Mouse (Mus musculus) limb, embryonic 15.5 days (tissue): ENCODE data around the gene Iqcd. TPM values are rescaled to one million over a fixed set of nuclear protein-coding genes. Genes with fewer than 3 reads are reported as not detected.

ENCODE experiments used
- ATAC-seq: fragments of 200-750 bp; cut with Nextera tagmentation; 2 replicates; pipeline ENCODE4 v1.8.0; 2017; ENCODE audit warnings: low read depth, moderate TSS enrichment; ENCODE audit not compliant: insufficient number of reproducible peaks, low FRiP score, low TSS enrichment
- H3K27ac ChIP-seq: fragments of 300-500 bp; sonication (generic); 2 replicates; pipeline ENCODE4 v1.5.1; 2015; ENCODE audit warnings: moderate library complexity, mild to moderate bottlenecking, inconsistent platforms
- H3K27me3 ChIP-seq: fragments of 300-500 bp; sonication (generic); 2 replicates; pipeline ENCODE4 v1.6.1; 2015; ENCODE audit warnings: inconsistent platforms
- H3K36me3 ChIP-seq: fragments of 300-500 bp; sonication (generic); 2 replicates; pipeline ENCODE4 v1.6.1; 2015; ENCODE audit warnings: inconsistent platforms
- H3K4me1 ChIP-seq: fragments of 300-500 bp; sonication (generic); 2 replicates; pipeline ENCODE4 v1.6.1; 2015; ENCODE audit warnings: inconsistent platforms
- H3K4me2 ChIP-seq: fragments of 300-500 bp; sonication (generic); 2 replicates; pipeline ENCODE4 v1.6.1; 2015; ENCODE audit warnings: mild to moderate bottlenecking, inconsistent platforms
- H3K4me3 ChIP-seq: fragments of 300-500 bp; sonication (generic); 2 replicates; pipeline ENCODE4 v1.5.1; 2015; ENCODE audit warnings: mild to moderate bottlenecking, inconsistent platforms
- H3K9ac ChIP-seq: fragments of 300-500 bp; sonication (generic); 2 replicates; pipeline ENCODE4 v1.6.1; 2015; ENCODE audit warnings: inconsistent platforms
- H3K9me3 ChIP-seq: fragments of 300-500 bp; sonication (generic); 2 replicates; pipeline ENCODE4 v1.6.1; 2016; ENCODE audit warnings: inconsistent platforms
- WGBS: fragments of 180-500 bp; shearing (Covaris S2); methylation state at CpG from one replicate; pipeline ENCODE4 v1.1.7; 2015; 5-methylcytosine and 5-hydroxymethylcytosine counted together
- polyA plus RNA-seq: library from polyadenylated mRNA; unstranded; fragments of >200 nt; fragmentation: Nextera tagmentation; extraction: Ambion mirVana; gene quantifications from 2 replicates; pipeline ENCODE4 v1.2.1, GENCODE M21; 2015

Gene Iqcd
- polyA plus RNA-seq, 1 experiment from 2014 or later, result 0.38 TPM

GRCm38 (mm10) chr5:120576781-120577301 lies 12.0 kb upstream of the Iqcd start:
- H3K27ac ChIP-seq, result no peak overlapping the region
- H3K4me1 ChIP-seq, result peaks cover 49% of the 10 kb centered on the region
- no peak overlapping the region for H3K4me2 ChIP-seq
- H3K9ac ChIP-seq, result no peak overlapping the region
- H3K9me3 ChIP-seq, result no peaks in the 10 kb centered on the region
- 54% methylated on average over 11 of the region's 11 CpGs for WGBS
- no peak for ATAC-seq
- H3K4me3 ChIP-seq, result no peak overlapping the region
- H3K36me3 ChIP-seq, result 0 out of 2 replicates have a peak, but pooled peaks cover 8% of the 10 kb centered on the region
- H3K27me3 ChIP-seq, result no peaks in the 10 kb centered on the region

GRCm38 (mm10) chr5:120577935-120578441 lies 10.8 kb upstream of the Iqcd start:
- no peak overlapping the region for H3K4me2 ChIP-seq
- WGBS, result 32% methylated on average over 10 of the region's 10 CpGs

DNA sequence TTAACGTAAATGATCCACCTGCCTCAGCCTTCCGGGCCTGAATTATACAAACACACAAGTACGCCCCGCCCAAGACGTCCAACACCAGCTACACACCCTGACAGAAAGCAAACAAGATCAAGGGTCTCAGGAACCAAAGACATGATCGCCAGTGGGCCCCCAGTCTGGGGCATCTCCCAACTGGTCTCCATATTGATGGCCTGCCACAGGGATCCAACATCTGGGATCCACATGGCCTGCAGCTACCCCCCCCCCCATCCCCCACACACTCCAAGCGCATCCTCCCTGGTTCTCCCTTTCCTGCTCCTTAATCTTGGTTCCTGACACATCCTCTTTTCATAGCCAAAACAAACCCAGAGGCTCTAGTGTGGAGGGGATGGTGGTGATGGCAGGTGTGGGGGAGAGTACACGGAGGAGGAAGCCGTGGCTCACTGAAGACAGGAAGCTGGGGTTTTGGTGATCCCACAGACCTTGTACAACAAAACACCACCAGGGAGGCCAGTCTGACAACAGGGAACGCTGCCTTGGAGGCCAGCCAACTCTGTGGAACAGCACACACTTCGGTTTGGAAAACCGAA lies 10.2 kb upstream of the Iqcd start:
- peak overlapping the region; percentile 27; the same call in 1 of the 2 replicates for H3K4me2 ChIP-seq
- ATAC-seq, result no peak
- no peaks in the 10 kb centered on the region for H3K27me3 ChIP-seq
- 20% methylated on average over 12 of the region's 12 CpGs for WGBS
- H3K9ac ChIP-seq, result no peak overlapping the region
- no peaks in the 10 kb centered on the region for H3K9me3 ChIP-seq
- H3K27ac ChIP-seq, result peak overlapping the region; percentile 79
- peaks cover 17% of the 10 kb centered on the region for H3K36me3 ChIP-seq
- peaks cover 46% of the 10 kb centered on the region for H3K4me1 ChIP-seq
- no peak overlapping the region for H3K4me3 ChIP-seq

More at GRCm38 (mm10) chr5:120577935-120578441, 10.8 kb upstream of the Iqcd start:
- no peaks in the 10 kb centered on the region for H3K27me3 ChIP-seq
- H3K9me3 ChIP-seq, result no peaks in the 10 kb centered on the region
- H3K4me1 ChIP-seq, result peaks cover 46% of the 10 kb centered on the region
- no peak for ATAC-seq
- H3K9ac ChIP-seq, result no peak overlapping the region
- H3K27ac ChIP-seq, result peak overlapping the region; percentile 79
- no peak overlapping the region for H3K4me3 ChIP-seq
- H3K36me3 ChIP-seq, result peaks cover 11% of the 10 kb centered on the region

DNA sequence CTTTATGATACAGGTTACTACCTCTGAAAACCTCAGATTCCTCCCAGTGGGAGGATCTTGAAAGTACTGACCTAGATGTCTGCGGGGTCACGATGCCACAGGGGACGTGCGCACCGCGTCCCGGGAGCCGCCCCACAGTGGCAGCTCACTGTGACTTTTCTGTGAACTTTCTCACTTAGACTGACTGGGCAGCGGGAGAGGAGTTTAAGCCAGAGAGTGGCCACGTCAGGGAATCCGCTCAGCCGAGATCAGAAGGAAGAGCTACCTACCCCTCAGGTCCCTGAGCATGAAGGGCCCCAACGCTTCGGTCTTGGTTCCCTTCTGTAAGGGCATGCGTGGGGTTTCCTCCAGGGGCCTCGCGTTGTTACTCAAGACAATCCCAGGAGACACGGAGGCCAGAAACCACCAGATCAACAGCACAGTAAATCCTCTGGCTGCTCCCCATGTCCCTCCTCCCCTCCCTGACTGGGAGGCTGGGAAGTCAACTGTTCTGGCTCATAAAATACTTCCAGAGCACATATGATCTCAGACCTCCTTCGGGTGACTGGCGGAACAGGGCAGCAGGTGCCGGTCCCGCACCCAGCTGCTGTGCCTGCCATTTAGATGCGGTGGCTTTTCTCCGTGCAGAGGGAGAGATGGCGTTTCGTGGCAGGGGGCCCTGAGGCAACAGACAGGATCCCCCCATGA lies 9.5 kb upstream of the Iqcd start:
- Histone ChIP-seq H3K4me1 (peaks cover 46% of the 10 kb centered on the region), H3K27me3 (no peaks in the 10 kb centered on the region), H3K27ac (peak overlapping the region; percentile 79), H3K9ac (no peak overlapping the region), H3K4me2 (peak overlapping the region; percentile 27), H3K36me3 (peaks cover 21% of the 10 kb centered on the region), H3K9me3 (no peaks in the 10 kb centered on the region), H3K4me3 (no peak overlapping the region)
- ATAC-seq, result peak; percentile 56; the same call in 1 of the 2 replicates
- 18% methylated on average over 26 of the region's 26 CpGs for WGBS

- Histone ChIP-seq H3K36me3 (peaks cover 28% of the 10 kb centered on the region), H3K9ac (no peak overlapping the region), H3K27me3 (no peaks in the 10 kb centered on the region), H3K27ac (peak overlapping the region; percentile 79; the same call in 1 of the 2 replicates), H3K4me3 (no peak overlapping the region), H3K9me3 (no peaks in the 10 kb centered on the region), H3K4me1 (peaks cover 52% of the 10 kb centered on the region), H3K4me2 (peak overlapping the region; percentile 27; the same call in 1 of the 2 replicates)
- no peak for ATAC-seq
- 69% methylated on average over 26 of the region's 26 CpGs for WGBS
Measured at GRCm38 (mm10) chr5:120579898-120580626, 8.8 kb upstream of the Iqcd start.

DNA sequence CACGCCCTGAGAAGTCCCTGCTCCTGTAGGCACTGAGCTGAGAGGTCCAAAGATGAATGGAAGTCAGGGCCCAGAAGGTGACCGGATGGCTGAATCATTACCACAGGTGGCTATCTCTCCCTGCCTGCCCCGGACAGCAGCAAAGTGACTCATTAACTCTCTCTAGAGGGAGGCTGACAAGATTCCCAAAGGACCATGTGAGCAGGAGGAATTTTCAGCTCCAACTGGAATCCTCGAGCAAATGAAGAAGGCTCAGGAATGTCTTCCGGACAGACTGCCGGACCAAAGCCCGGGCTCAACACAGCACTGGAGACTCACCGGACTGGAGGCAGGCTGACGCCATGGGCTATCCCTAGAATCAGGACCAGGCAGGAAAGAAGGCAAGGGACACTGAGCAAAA lies 6.8 kb upstream of the Iqcd start:
- Histone ChIP-seq H3K27ac (no peak overlapping the region), H3K4me1 (peaks cover 57% of the 10 kb centered on the region)
- WGBS, result 83% methylated on average over 9 of the region's 9 CpGs

DNA sequence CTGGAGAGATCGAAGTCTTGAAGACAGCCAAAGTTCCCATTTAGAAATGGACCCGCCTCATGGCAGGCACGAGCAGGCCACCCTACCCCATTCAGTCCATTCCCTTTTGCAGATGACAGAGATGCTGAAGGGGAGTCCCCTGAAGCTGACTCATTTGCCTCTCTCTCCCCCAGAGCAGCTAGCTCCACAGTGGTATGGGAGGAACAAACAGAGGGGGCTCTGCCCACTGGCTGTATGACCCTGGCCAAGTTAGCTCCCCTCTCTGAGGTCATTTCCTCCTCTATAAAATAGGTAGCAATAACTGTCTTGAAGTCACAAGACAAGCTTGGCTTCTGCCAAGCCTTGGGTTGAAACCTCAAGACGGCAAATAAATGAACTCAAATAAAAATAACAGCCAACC lies 5.3 kb upstream of the Iqcd start:
- peaks cover 54% of the 10 kb centered on the region for H3K4me1 ChIP-seq

More for the DNA sequence above, 6.8 kb upstream of the Iqcd start:
- Histone ChIP-seq H3K9me3 (no peaks in the 10 kb centered on the region), H3K4me2 (no peak overlapping the region), H3K4me3 (no peak overlapping the region), H3K27me3 (no peaks in the 10 kb centered on the region), H3K36me3 (peaks cover 29% of the 10 kb centered on the region), H3K9ac (no peak overlapping the region)
- ATAC-seq, result no peak

GRCm38 (mm10) chr5:120584968-120585367 lies 3.8 kb upstream of the Iqcd start:
- Histone ChIP-seq H3K27ac (no peak overlapping the region), H3K36me3 (peaks cover 29% of the 10 kb centered on the region)
- WGBS, result 47% methylated on average over 15 of the region's 15 CpGs

More for the DNA sequence above, 5.3 kb upstream of the Iqcd start:
- no peaks in the 10 kb centered on the region for H3K27me3 ChIP-seq
- H3K4me3 ChIP-seq, result no peak overlapping the region
- no peak overlapping the region for H3K4me2 ChIP-seq
- no peak overlapping the region for H3K9ac ChIP-seq
- 73% methylated on average over 4 of the region's 4 CpGs for WGBS
- no peak overlapping the region for H3K27ac ChIP-seq
- H3K36me3 ChIP-seq, result peaks cover 29% of the 10 kb centered on the region
- no peaks in the 10 kb centered on the region for H3K9me3 ChIP-seq
- no peak for ATAC-seq

DNA sequence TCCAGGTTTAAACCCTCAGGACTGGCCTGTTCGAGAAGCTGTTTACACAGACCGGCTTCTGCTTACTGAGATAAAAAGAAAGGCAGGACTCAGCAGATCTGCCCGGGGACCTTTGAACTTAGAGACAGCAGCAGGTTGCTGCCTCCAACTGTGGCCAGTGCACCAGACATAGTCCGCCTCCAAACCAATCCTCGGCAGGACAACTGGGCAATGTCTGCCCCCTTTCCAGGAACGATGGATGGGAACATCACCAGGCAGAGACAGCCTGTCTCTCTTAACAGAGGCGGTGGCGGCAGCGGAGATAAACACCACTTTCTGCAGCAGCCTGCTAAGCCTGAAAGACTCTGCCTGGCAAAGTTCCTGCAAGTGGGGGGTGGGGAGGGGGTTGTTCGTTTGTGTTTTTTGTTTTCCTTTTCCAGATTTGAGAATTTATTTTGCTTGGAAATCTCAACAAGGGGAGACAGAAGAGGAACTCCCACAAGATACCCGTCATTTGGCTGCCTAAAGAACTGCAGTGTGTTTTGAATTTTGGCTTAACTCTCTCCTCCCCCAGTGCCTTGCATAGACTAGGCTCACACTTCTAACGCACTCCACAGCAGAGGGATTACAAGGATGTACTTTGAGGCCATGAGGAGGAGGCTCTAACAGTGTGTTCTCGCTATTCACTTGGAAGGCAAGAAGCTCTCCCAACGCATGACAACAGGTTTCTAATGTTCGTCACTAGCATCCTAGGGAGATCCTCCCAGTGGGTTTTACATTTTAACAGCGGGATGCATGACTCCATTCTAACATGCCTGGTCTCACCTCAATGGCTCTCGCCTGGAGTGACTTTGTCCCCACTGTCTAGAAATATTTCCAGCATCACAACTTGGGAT lies 1.8 kb upstream of the Iqcd start:
- Histone ChIP-seq H3K36me3 (peaks cover 22% of the 10 kb centered on the region), H3K9ac (no peak overlapping the region)
- 20% methylated on average over 17 of the region's 17 CpGs for WGBS

More at GRCm38 (mm10) chr5:120584968-120585367, 3.8 kb upstream of the Iqcd start:
- H3K9me3 ChIP-seq, result no peaks in the 10 kb centered on the region
- H3K27me3 ChIP-seq, result no peaks in the 10 kb centered on the region
- ATAC-seq, result no peak
- H3K9ac ChIP-seq, result no peak overlapping the region
- H3K4me2 ChIP-seq, result no peak overlapping the region
- H3K4me3 ChIP-seq, result no peak overlapping the region
- H3K4me1 ChIP-seq, result peaks cover 44% of the 10 kb centered on the region

DNA sequence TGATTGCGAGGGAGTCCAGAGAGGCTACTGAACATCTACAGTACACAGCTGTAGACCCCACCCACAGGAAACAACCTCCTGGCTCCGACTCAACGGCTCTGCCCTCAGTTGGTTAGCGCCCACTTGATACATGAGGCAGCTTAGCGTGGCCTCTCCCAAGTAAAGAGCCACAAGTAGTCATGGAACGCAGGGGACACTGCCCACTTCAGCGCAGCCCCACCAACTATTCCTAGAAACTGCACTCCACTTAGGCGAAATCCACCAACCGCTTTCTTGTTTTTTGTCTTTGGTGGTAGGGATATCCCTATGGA lies 1.2 kb upstream of the Iqcd start:
- H3K36me3 ChIP-seq, result peaks cover 22% of the 10 kb centered on the region
- no peaks in the 10 kb centered on the region for H3K27me3 ChIP-seq
- H3K4me3 ChIP-seq, result peak overlapping the region; percentile 90
- H3K4me2 ChIP-seq, result peak overlapping the region; percentile 91
- no peak for ATAC-seq
- peak overlapping the region; percentile 2; the same call in 1 of the 2 replicates for H3K27ac ChIP-seq
- no peak overlapping the region for H3K9ac ChIP-seq
- H3K4me1 ChIP-seq, result peaks cover 37% of the 10 kb centered on the region
- no peaks in the 10 kb centered on the region for H3K9me3 ChIP-seq
- WGBS, result 19% methylated on average over 9 of the region's 9 CpGs

More for the DNA sequence above, 1.8 kb upstream of the Iqcd start:
- Histone ChIP-seq H3K4me2 (peak overlapping the region; percentile 91), H3K4me3 (peak overlapping the region; percentile 90), H3K27me3 (no peaks in the 10 kb centered on the region), H3K27ac (peak overlapping the region; percentile 33; the same call in 1 of the 2 replicates), H3K4me1 (peaks cover 37% of the 10 kb centered on the region), H3K9me3 (no peaks in the 10 kb centered on the region)
- ATAC-seq, result no peak
